Mouse (Mus musculus) erythroblast, embryonic 14.5 days (primary cell): ENCODE data around the gene March7. TPM values are rescaled to one million over a fixed set of nuclear protein-coding genes. Genes with fewer than 3 reads are reported as not detected.

ENCODE experiments used
- H3K27me3 ChIP-seq: 2 replicates; pipeline ENCODE4 v1.6.1; 2012; ENCODE audit warnings: inconsistent platforms; ENCODE audit not compliant: control insufficient read depth
- H3K36me3 ChIP-seq: 2 replicates; pipeline ENCODE4 v1.6.1; 2012; ENCODE audit warnings: mild to moderate bottlenecking, inconsistent platforms; ENCODE audit not compliant: control insufficient read depth
- H3K4me1 ChIP-seq: 2 replicates; pipeline ENCODE4 v1.6.1; 2012; ENCODE audit warnings: inconsistent platforms; ENCODE audit not compliant: control insufficient read depth
- H3K4me3 ChIP-seq: replicated peaks from 2 replicates; pipeline ENCODE3; 2012; ENCODE audit warnings: moderate library complexity, mild to moderate bottlenecking, inconsistent platforms
- H3K9me3 ChIP-seq: 2 replicates; pipeline ENCODE4 v1.6.1; 2012; ENCODE audit warnings: low read length, inconsistent platforms, mixed read lengths; ENCODE audit not compliant: control insufficient read depth
- GATA1 ChIP-seq: IDR thresholded peaks from 2 replicates; pipeline ENCODE4 v1.6.1; 2012; ENCODE audit warnings: low read length, inconsistent platforms, mixed read lengths
- TAL1 ChIP-seq: IDR thresholded peaks from 3 replicates; pipeline ENCODE4 v1.6.1; 2012; ENCODE audit warnings: low read length, inconsistent platforms, mixed read lengths
- polyA plus RNA-seq: library from polyadenylated mRNA; stranded (reverse); fragments of >175 nt; gene quantifications from 2 replicates; pipeline ENCODE4 v1.2.3, GENCODE M21; 2012

March7 gene
- polyA plus RNA-seq, 1 experiment: 0.24 TPM

DNA sequence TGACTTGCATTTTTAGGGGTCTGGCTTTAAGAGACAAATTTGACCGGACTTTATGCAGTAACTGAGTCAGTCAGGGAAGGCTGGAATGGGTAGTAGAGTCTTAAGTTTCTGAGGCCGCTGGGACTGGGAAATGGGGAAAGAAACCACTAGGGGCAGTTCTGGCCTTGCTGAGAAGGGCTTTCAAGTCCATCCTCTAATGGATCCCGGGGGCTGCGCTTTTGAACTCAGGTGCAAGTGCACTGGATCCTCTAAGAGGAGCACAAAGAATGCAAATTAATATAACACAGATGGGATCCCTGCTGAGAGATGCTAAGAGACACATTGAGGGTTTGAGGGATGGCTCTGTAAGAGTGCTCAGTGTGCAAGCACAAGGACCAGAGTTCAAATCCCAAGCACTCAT is 81.7 kb downstream of the March7 start:
- Histone ChIP-seq H3K36me3 (no peaks in the 10 kb centered on the region), H3K4me3 (no peak overlapping the region), H3K27me3 (no peaks in the 10 kb centered on the region), H3K4me1 (no peaks in the 10 kb centered on the region), H3K9me3 (no peaks in the 10 kb centered on the region)
- TF ChIP-seq GATA1 (no peak), TAL1 (no peak)

DNA sequence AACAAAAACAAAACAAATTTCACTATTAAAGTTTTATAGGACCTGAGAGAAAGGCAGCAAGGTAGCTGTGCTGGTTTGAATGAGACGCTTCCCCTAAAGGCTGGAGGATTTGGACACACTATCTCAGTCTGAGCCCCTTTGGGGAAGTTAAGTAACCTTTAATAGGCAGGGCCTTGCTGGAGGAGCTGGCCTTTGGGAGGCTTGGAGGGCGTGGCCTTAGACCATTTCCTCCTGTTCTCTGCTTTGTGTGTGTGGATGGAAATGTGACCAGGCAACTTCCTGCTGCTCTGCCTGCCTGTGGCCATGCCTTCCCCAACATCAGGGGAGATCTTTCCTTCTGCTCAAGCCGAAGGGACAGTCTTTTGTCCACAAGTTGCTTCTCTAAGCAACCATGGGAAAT is 88.6 kb downstream of the March7 start:
- Histone ChIP-seq H3K9me3 (no peaks in the 10 kb centered on the region), H3K27me3 (no peaks in the 10 kb centered on the region), H3K4me3 (no peak overlapping the region), H3K4me1 (no peaks in the 10 kb centered on the region), H3K36me3 (no peaks in the 10 kb centered on the region; the same call in 1 of the 2 replicates)
- TF ChIP-seq TAL1 (no peak), GATA1 (no peak)

DNA sequence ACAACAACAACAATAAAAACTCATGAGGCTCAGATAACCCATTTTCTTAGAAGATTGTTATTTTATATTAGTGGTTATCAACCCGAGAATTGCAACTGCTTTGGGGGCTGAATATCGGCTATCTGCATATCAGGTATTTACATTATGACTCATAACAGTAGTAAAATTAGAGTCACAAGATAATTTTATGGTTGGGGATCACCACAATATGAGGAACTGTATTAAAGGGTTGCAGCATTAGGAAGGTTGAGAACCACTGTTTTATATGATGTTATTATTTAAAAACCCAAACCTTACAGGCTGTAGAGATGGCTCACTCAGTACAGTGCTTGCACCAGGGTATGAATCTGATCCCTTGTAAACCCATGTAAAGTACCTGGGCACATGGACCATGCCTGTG is 89.6 kb downstream of the March7 start:
- Histone ChIP-seq H3K36me3 (no peaks in the 10 kb centered on the region; the same call in 1 of the 2 replicates), H3K27me3 (no peaks in the 10 kb centered on the region), H3K4me1 (no peaks in the 10 kb centered on the region), H3K9me3 (no peaks in the 10 kb centered on the region), H3K4me3 (no peak overlapping the region)
- no peak for TF ChIP-seq TAL1
- no peak for TF ChIP-seq GATA1

Other genes starting within 250 kb of the March7 start
- 1.6 and 1.8 TPM in 2 replicates for gene Baz2b, start within 50 bp of the March7 start, polyA plus RNA-seq
- gene Cd302, start 74.6 kb downstream of the March7 start, polyA plus RNA-seq: 0.04 TPM in 1 of 2 replicates, not detected in the other
- gene Ly75, start 173.4 kb downstream of the March7 start, polyA plus RNA-seq: not detected in 2 replicates